Mouse (Mus musculus) testis, adult 2 months (tissue): ENCODE measurements around the gene Fto.

Experiments used
- CTCF ChIP-seq: fragments of 200-500 bp; IDR thresholded peaks from 2 replicates; pipeline ENCODE4 v1.5.1; 2012; ENCODE audit warnings: low read depth, mild to moderate bottlenecking, inconsistent platforms, low read length, moderate library complexity; ENCODE audit not compliant: control insufficient read depth, insufficient read depth, insufficient replicate concordance
- POLR2A ChIP-seq: fragments of 200-500 bp; IDR thresholded peaks from 2 replicates; pipeline ENCODE4 v1.6.1; 2012; ENCODE audit warnings: low read depth, mild to moderate bottlenecking, inconsistent platforms, low read length, moderate library complexity; ENCODE audit not compliant: control insufficient read depth

GRCm38 (mm10) chr8:91575576-91575975, 262.3 kb downstream of the Fto start:
- no peak for TF ChIP-seq CTCF
- no peak for TF ChIP-seq POLR2A
